Mouse (Mus musculus) erythroblast, embryonic 14.5 days (primary cell): ENCODE results near the gene Utf1. TPM values are rescaled to one million over a fixed set of nuclear protein-coding genes. Genes with fewer than 3 reads are reported as not detected.

Experiments
- H3K27me3 ChIP-seq: 2 replicates; pipeline ENCODE4 v1.6.1; 2012; ENCODE audit warnings: inconsistent platforms; ENCODE audit not compliant: control insufficient read depth
- H3K36me3 ChIP-seq: 2 replicates; pipeline ENCODE4 v1.6.1; 2012; ENCODE audit warnings: mild to moderate bottlenecking, inconsistent platforms; ENCODE audit not compliant: control insufficient read depth
- H3K4me1 ChIP-seq: 2 replicates; pipeline ENCODE4 v1.6.1; 2012; ENCODE audit warnings: inconsistent platforms; ENCODE audit not compliant: control insufficient read depth
- H3K4me3 ChIP-seq: replicated peaks from 2 replicates; pipeline ENCODE3; 2012; ENCODE audit warnings: moderate library complexity, mild to moderate bottlenecking, inconsistent platforms
- H3K9me3 ChIP-seq: 2 replicates; pipeline ENCODE4 v1.6.1; 2012; ENCODE audit warnings: low read length, inconsistent platforms, mixed read lengths; ENCODE audit not compliant: control insufficient read depth
- GATA1 ChIP-seq: IDR thresholded peaks from 2 replicates; pipeline ENCODE4 v1.6.1; 2012; ENCODE audit warnings: low read length, inconsistent platforms, mixed read lengths
- TAL1 ChIP-seq: IDR thresholded peaks from 3 replicates; pipeline ENCODE4 v1.6.1; 2012; ENCODE audit warnings: low read length, inconsistent platforms, mixed read lengths
- polyA plus RNA-seq: library from polyadenylated mRNA; stranded (reverse); fragments of >175 nt; gene quantifications from 2 replicates; pipeline ENCODE4 v1.2.3, GENCODE M21; 2012

Gene Utf1
- polyA plus RNA-seq, 1 experiment, result not detected

DNA sequence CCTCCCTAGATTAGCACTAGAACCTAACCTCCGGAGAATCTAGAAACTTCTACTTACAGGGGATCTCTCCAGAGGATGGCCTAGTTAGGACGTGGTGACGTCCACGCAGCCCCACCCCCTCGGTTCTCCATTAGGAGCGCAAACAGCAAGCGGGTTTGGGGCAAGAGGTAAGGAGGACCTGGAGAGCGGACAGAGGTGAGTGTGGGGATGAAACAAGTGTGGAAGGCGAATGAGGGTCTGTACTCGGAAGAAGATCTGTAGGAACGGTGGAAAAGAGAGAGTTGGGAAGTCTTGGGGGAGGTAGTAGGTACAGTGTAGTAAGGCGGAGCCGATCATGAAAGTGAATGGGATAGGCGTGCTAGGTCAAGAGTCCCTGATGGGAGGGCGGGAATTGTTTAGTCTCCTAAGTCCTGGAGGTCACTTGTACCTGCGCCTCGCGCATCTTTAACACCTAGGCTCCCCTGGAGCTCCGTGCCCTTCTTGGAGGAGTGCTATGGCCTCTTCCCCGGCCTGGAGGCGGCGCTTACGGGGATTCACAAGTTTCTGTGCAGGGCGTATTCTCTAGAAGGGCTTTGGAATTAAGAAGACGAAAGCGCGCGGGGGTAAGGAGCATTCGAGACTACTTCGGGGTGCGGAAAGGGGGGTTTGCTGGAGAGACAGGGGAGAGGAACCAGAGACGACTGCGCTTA, 6.8 kb downstream of the Utf1 start:
- H3K36me3 ChIP-seq, result no peaks in the 10 kb centered on the region
- TF ChIP-seq TAL1, result no peak
- TF ChIP-seq GATA1, result no peak
- H3K27me3 ChIP-seq, result peaks cover 33% of the 10 kb centered on the region
- H3K9me3 ChIP-seq, result no peaks in the 10 kb centered on the region
- H3K4me1 ChIP-seq, result peaks cover 23% of the 10 kb centered on the region
- peak overlapping the region; percentile 67 for H3K4me3 ChIP-seq

DNA sequence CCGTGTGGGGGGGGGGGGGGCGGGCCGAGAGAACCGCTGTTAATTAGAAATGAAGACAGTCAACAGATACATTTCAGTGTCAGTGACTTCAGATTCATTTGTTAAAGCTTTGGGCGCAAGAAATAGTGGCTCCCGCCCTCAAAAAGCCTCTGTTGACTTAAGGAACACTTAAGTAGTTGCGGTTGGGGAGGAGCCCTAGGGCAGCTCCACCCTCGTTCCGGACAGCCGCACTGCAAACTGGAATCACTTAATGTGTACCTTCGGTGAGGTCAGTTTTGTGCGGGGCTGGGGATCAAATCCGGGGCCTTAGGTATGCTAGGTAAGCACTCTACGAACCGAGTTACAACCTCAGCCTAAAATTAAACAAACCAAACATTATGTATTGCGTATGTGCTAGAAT, 7.5 kb downstream of the Utf1 start:
- no peaks in the 10 kb centered on the region for H3K36me3 ChIP-seq
- peak overlapping the region; percentile 67 for H3K4me3 ChIP-seq
- no peaks in the 10 kb centered on the region for H3K9me3 ChIP-seq
- peaks cover 27% of the 10 kb centered on the region for H3K27me3 ChIP-seq
- TF ChIP-seq TAL1, result no peak
- H3K4me1 ChIP-seq, result peaks cover 30% of the 10 kb centered on the region

DNA sequence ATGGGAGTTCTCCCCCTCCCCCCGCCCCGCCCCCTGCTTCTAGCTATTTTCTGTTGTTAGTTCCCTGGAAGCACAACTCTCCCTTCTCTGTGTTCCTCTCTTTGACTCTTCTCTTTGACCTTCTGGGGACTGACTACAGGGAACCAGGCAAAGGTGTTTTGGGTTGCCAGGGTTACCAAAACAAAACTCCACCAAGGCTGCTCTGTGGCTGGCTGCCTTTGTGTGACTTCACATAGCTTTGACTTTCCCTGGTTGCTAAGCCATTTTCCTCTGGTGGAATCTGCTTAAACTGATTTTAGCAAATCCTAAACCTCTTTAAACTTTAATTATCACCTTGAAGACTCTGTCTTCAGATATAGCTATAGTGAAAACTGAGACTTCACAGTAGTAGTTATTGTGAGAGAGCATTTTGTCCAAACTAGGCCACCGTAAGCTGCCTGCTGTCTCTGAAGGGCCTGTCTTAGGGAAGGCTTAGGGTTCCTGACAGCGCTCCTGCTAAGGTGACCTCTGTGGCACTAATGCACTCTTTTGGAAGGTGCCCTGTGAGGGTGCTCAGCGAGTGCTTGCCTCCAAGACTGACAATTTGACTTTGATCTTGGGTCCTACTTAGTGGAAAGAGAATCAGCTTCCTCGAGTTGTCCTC, 8.5 kb downstream of the Utf1 start:
- Histone ChIP-seq H3K4me1 (peaks cover 36% of the 10 kb centered on the region), H3K9me3 (no peaks in the 10 kb centered on the region), H3K36me3 (no peaks in the 10 kb centered on the region), H3K4me3 (no peak overlapping the region), H3K27me3 (peaks cover 23% of the 10 kb centered on the region)
- TF ChIP-seq TAL1, result no peak
- no peak for TF ChIP-seq GATA1

DNA sequence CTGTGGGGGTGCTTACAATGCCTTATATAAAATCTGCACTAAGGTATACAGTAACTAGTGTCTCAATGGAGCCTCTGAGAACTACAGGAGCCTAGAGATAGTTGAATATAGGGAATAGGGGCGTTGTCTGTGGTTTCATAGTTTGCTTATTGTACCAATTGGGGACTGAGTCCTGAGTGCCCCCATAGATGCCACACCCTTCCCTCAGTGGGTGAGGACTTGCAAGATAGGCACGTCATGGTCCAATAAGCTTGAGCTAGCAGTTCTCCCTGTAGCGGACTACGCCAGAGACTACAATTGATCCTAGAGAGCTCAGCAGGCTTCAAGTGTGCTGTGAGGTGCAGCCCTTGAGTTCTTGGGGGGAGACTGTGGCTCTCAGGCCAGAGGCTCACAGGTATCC, 11.9 kb downstream of the Utf1 start:
- peaks cover 23% of the 10 kb centered on the region for H3K27me3 ChIP-seq
- TF ChIP-seq TAL1 (no peak), GATA1 (no peak)
- no peaks in the 10 kb centered on the region for H3K9me3 ChIP-seq
- no peak overlapping the region for H3K4me3 ChIP-seq
- H3K36me3 ChIP-seq, result no peaks in the 10 kb centered on the region
- peaks cover 26% of the 10 kb centered on the region for H3K4me1 ChIP-seq

DNA sequence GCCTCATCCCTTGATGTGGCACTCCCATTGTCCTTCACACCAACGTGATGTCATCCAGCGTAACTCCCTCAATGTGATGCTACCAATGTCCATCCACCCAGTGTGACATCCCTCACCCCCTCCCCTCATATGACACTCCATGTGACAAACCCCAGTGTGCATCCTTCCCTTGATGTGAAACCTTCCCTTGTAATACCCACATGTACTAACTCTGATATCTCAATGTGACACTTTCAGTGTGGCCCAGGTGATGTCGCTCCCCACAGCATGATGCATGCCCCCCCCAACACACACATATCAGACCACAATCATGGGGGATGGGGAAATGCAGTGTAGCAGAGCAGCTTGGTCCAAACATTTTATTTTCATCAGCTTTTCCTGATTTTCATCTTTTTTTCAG, 13.1 kb downstream of the Utf1 start:
- Histone ChIP-seq H3K9me3 (no peaks in the 10 kb centered on the region), H3K27me3 (peaks cover 23% of the 10 kb centered on the region), H3K36me3 (no peaks in the 10 kb centered on the region), H3K4me1 (peaks cover 18% of the 10 kb centered on the region), H3K4me3 (no peak overlapping the region)
- TF ChIP-seq GATA1, result no peak
- no peak for TF ChIP-seq TAL1

DNA sequence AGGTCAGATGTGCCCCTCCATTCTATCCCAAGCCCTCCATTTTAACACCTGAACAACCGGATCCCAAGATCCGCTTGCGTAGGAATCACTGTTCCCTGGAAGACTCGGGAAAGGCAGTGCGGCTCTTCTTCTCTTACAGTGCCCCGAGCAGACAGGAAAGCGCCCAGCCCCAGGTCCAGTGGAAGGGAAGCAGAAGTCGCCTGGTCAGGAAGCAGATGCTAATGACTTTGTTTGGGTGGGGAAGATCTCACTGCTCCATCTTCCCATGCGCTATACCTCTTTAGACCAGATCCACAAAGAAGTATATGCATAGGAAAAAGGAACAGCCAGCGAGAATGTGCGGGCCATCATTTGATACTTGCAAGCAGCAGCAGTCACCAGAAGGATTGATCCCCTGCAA, 13.8 kb downstream of the Utf1 start:
- H3K36me3 ChIP-seq, result no peaks in the 10 kb centered on the region
- no peaks in the 10 kb centered on the region for H3K9me3 ChIP-seq
- peaks cover 17% of the 10 kb centered on the region for H3K4me1 ChIP-seq
- peaks cover 23% of the 10 kb centered on the region for H3K27me3 ChIP-seq
- H3K4me3 ChIP-seq, result no peak overlapping the region
- no peak for TF ChIP-seq TAL1
- no peak for TF ChIP-seq GATA1

DNA sequence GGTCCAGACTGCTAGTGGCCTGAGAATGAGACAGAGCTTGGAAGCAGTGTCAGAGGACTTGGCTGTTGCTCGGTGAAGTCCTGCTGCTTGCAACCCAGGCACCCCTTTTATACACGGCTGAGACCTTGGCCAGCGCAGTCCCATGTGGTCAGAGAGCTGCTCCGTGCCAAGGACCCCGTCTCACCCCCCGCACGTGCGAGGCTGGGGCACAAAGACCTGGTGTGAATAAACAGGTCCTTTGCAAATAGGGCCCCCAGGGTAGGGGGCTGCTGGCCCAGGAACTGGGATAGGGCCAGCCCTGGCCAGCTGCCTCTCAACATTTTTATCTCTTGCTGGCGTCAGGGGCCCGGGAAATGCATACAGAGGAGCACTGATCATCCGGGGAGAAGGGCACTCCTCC, 14.4 kb downstream of the Utf1 start:
- peaks cover 23% of the 10 kb centered on the region for H3K27me3 ChIP-seq
- TF ChIP-seq GATA1 (no peak), TAL1 (no peak)
- no peaks in the 10 kb centered on the region for H3K36me3 ChIP-seq
- H3K4me3 ChIP-seq, result no peak overlapping the region
- no peaks in the 10 kb centered on the region for H3K9me3 ChIP-seq
- peaks cover 17% of the 10 kb centered on the region for H3K4me1 ChIP-seq

DNA sequence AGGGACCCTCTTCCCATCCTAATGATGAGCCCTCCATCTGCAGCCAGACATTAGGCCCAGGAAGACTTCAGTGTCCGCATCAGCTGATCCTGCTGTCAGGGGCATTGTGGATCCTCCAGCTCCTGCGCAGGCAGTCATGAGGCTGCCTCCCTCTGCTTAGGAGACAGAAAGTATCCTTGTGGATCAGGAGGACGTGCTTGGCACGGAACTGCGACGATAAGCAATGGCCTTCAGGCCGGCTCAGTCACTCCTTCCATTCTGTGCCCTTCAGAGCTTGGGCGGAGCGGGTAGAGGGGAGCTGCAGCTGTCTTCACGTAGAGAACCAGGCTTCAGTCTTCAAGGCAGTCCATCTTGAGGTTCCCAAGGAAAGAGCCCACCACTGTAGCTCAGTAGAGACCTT, 17.6 kb downstream of the Utf1 start:
- H3K27me3 ChIP-seq, result peaks cover 23% of the 10 kb centered on the region
- H3K4me3 ChIP-seq, result no peak overlapping the region
- no peaks in the 10 kb centered on the region for H3K36me3 ChIP-seq
- TF ChIP-seq GATA1 (no peak), TAL1 (no peak)
- H3K9me3 ChIP-seq, result no peaks in the 10 kb centered on the region
- H3K4me1 ChIP-seq, result peaks cover 6% of the 10 kb centered on the region; the same call in 1 of the 2 replicates

DNA sequence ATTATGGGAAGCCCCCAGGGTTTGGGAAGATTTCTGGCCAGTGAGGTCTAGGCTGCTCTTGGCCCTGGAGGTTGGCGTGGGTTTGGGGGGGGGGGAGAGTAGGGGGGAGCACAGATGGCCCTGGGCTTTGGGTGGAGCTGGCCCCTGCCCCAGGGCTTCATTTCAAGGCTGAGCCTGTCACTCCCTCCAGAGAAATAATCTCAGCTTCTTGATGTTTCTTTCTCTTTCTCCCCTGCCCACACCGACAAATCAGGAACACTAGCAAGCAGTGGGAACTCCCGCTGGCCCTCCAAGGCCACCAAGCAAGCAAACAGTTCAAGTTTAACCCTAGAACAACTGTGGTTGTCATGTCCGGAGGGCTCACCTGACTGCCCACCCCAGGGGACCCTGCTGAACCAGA, 20.2 kb downstream of the Utf1 start:
- no peak overlapping the region for H3K4me3 ChIP-seq
- no peaks in the 10 kb centered on the region for H3K9me3 ChIP-seq
- peaks cover 1% of the 10 kb centered on the region; the same call in 1 of the 2 replicates for H3K27me3 ChIP-seq
- H3K4me1 ChIP-seq, result no peaks in the 10 kb centered on the region
- TF ChIP-seq GATA1 (no peak), TAL1 (no peak)
- H3K36me3 ChIP-seq, result no peaks in the 10 kb centered on the region
